Mouse (Mus musculus): Measurements from ENCODE around the gene Uaca.

DNA sequence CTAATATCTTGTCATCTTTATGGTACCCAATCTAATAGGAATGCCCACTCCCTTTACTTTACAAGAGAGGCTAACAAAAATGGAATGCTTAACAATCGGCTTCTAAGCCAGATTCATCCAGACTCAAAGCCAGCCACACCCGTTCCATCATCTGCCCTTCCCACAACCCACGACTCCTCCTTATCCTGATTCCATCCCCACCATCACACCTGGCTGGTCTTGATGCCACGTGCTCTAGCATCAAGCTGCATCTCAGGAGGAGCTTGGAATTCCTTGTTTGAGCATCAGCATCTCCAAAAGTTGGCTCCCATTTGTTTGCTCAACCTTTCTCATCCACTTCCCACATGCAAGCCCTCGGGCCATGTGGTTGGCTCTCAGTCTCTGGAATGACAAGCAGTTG is 127.5 kb downstream of the Uaca start:
- no peak for TF ChIP-seq POLR2A (IDR thresholded peaks at IDR 0.05; ENCODE audit: borderline replicate concordance, extremely low read depth, low read depth, low read length)
- no peak for TF ChIP-seq CTCF (IDR thresholded peaks at IDR 0.05; ENCODE audit: insufficient read depth, low read length)

All from lung, adult 2 months (tissue).